ENCODE assay signal across 20 mouse cellular contexts in genomic region chr8:35112591-35113265, GRCm38 (mm10).
"Had no signal": no experiment of that assay in that cellular context is flagged by ENCODE, and none has a peak within 500 bp of the region (broad histone marks: within the 10 kb centered on the region; RNA-seq: fewer than 3 reads in every experiment).

No protein-coding gene starts in this region.

- H3K9ac ChIP-seq: limb, embryonic 12.5 days; limb, embryonic 15.5 days; liver, embryonic 14.5 days; midbrain, embryonic 12.5 days; midbrain, embryonic 15.5 days; neural tube, embryonic 12.5 days; neural tube, embryonic 15.5 days; stomach, embryonic 15.5 days had no signal

- H3K4me2 ChIP-seq: limb, embryonic 12.5 days; limb, embryonic 15.5 days; liver, embryonic 11.5 days; midbrain, embryonic 12.5 days; midbrain, embryonic 15.5 days; neural tube, embryonic 12.5 days; neural tube, embryonic 15.5 days; stomach, embryonic 15.5 days had no signal

- ATAC-seq: midbrain, embryonic 15.5 days had no signal

- DNase-seq: kidney, adult 8-10 months; kidney, postnatal 14 days; kidney, postnatal 4 days; left cerebral cortex, postnatal 4 days; lung, adult 2 months; lung, postnatal 10 days; lung, postnatal 4 days; right cerebral cortex, adult 18-20 months; right cerebral cortex, postnatal 25 days; spleen, adult 18-20 months; thymus, postnatal 25 days had no signal

- H3K36me3 ChIP-seq: limb, embryonic 12.5 days; limb, embryonic 15.5 days; midbrain, embryonic 12.5 days; midbrain, embryonic 15.5 days; neural tube, embryonic 12.5 days; neural tube, embryonic 15.5 days; stomach, embryonic 15.5 days had no signal

- H3K27me3 ChIP-seq: limb, embryonic 12.5 days; limb, embryonic 15.5 days; midbrain, embryonic 12.5 days; midbrain, embryonic 15.5 days; neural tube, embryonic 12.5 days; neural tube, embryonic 15.5 days; stomach, embryonic 15.5 days had no signal

- H3K4me1 ChIP-seq: limb, embryonic 12.5 days; limb, embryonic 15.5 days; midbrain, embryonic 12.5 days; midbrain, embryonic 15.5 days; neural tube, embryonic 12.5 days; neural tube, embryonic 15.5 days; stomach, embryonic 15.5 days had no signal

- H3K27ac ChIP-seq: limb, embryonic 12.5 days; limb, embryonic 15.5 days; liver, embryonic 14.5 days; midbrain, embryonic 12.5 days; midbrain, embryonic 15.5 days; neural tube, embryonic 12.5 days; neural tube, embryonic 15.5 days; stomach, embryonic 15.5 days had no signal

- H3K4me3 ChIP-seq: limb, embryonic 12.5 days; limb, embryonic 15.5 days; midbrain, embryonic 12.5 days; midbrain, embryonic 15.5 days; neural tube, embryonic 12.5 days; neural tube, embryonic 15.5 days; stomach, embryonic 15.5 days had no signal

- H3K9me3 ChIP-seq: limb, embryonic 12.5 days; limb, embryonic 15.5 days; midbrain, embryonic 15.5 days; neural tube, embryonic 12.5 days; neural tube, embryonic 15.5 days; stomach, embryonic 15.5 days had no signal
